Mouse (Mus musculus) skeletal muscle tissue, adult 2 months (tissue): ENCODE data around the gene Nfatc2.

Experiments
- DNase-seq: peaks from one replicate; pipeline ENCODE4 v3.0.0-alpha.2; 2012; ENCODE audit warnings: low read depth, low spot score

Gene Nfatc2

DNA sequence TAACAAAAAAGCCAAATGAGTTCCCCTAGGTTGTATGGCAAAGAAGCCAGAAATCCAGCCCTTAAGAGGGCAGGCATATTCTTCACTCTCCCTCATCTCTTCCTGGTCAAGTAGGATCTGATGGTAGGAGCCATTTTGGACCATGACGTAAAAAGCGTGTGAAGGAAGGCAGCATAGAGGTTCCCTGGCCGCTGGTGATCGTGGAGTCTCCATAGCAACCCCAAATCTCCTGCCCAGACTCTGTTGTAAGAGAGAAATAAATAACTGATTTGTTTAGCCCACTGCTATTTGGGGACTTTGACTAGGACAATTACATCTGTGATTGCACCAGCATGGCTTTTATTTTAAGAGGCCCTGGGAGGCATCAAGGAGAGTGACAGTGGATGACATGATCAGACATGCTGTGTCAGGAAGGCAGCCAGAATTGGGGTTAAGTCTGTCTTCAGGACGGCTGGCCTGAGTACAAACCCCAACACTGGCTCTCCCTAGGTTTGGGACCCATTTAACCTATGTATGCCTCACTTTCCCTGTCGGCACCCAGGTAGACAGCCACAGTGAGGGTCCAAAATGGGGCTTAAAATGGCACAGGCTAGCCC, 8.3 kb upstream of the Nfatc2 start:
- no peak for DNase-seq

- no peak for DNase-seq
Measured at GRCm38 (mm10) chr2:168608125-168608564, 6.7 kb upstream of the Nfatc2 start.

DNA sequence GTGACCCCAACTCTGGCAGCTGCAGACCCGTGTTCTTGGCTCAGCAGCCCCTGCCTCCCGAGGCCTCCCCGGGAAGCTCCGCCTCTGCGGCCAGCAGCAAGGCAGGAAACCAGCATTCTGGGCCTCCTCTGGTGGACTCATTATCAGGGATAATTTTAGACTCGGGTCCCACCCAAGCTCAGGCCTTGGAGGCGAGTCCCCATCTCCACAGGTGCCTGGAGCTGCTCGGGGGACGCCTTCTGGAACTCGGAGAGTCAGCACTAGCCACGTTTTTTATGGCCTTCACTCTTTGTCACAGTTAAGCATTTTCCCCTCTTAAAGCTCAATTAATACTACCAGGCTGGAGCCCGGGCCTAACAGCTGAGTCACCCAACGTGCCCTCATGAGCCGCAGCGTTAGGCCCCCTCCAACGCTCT, 3.2 kb upstream of the Nfatc2 start:
- DNase-seq, result no peak

- DNase-seq, result no peak
Measured at GRCm38 (mm10) chr2:168602387-168602741, 907 bp upstream of the Nfatc2 start.

DNA sequence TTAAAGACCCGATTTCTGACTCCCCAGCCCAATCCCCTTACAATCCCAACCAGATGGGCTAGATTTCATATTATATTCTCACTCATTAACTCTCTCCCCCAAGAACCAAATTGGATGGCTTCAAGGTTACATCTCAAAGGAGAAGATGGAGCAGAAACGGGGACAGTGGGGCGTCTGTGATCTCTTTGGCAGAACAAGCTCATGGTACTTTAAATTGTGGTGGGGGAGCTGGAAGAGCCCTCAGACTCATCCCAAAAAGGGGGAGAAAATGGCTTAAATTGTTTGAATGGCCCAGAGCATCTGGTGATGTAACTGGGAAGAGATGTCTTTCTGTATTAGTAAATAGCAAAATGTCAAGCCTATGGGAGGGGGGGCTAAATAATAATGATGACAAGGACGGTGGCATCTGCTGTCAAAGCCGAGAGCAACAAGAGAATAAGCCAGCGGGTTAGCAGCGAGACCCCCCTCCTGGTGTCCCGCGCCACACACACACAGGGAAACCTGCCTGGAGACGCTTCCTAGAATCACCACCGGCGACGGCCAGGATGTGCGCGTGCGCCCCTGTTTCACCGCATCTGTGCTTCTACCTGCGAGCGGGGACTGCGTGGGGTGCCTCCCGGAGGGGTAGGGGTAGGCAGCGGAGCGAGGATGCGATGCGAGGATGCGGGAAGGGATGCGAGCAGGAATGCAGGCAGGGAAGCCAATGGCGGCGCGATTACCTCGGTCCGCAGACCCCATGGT, 537 bp downstream of the Nfatc2 start:
- no peak for DNase-seq

DNA sequence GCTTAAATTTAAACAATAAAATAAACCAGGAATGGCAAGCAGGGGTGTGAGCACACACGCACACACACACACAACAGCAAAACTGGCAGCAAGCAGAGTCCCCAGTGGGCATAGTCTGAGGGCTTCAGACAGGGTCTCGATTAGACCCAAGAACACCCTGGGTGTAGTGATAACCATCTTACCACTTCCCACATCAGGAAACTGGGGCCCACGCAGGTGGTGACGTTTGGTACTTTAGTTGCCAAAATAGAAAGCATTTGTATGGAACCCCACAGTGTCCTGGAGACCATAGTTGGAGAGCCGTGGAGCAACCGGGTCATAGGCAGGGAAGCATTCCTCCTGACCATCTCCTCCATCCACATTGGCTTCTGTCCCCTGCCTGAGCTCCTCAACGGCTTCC, 5.8 kb downstream of the Nfatc2 start:
- DNase-seq, result no peak

DNA sequence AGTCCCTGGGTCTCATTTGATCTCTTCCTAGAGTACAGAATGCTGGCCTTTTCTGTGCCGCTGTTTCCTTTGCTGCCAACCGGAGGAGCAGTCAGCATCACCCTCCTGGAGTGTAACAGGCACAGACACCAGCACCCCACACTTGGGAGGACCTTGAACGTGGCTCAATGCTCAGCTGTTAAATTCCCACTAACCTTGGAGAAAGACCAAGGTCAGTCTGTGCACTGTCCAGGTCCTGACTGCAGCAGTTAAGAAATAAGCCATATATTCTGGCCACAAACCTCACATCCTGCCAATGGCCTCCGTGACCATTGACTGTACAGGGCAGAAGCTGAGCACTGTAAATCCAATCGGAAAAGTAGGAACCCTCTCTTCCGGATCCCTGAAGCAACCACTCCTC, 7.8 kb downstream of the Nfatc2 start:
- DNase-seq, result no peak

- no peak for DNase-seq
Measured at GRCm38 (mm10) chr2:168593004-168593403, 8.5 kb downstream of the Nfatc2 start.

DNA sequence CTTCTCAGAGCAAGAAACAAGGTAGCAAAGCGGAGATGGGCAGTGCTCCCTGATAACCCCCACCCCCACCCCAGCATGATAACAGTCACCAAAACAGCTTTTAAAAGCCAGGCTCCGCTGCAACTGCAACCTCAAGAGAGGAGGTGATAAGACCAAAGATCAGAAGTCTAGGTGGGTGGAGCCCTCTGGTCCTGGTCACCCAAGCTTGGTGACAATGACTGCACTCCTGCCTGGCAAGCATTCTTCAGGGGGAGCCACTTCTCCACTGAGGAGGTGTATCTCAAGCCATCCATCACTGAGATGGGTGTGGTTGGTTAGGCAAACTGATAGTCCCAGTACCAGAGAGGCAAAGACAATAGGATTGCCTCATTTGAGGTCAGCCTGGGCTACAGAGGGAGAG, 10.4 kb downstream of the Nfatc2 start:
- no peak for DNase-seq

DNA sequence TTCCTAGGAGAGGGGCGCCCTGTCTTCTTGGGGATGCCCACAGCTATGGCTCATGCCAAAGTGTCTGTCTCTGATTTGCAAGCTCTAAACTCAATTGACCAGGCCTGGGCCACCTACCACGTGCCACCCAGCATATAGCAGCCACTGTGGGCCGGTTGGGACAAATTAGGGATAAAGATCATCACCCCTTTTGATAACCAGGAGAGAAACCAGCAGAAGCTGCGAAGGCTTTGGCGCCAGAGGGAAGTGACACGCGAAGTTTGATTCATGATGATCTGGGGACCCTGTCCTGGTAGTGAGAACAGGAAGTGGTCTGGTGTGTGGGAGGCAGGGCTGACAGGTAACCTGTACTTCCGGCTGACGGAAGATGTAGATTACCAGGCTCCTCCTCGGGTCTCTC, 10.9 kb downstream of the Nfatc2 start:
- DNase-seq, result no peak

GRCm38 (mm10) chr2:168590168-168590551, 11.3 kb downstream of the Nfatc2 start:
- DNase-seq, result peak; percentile 63

GRCm38 (mm10) chr2:168589368-168590167, 11.9 kb downstream of the Nfatc2 start:
- DNase-seq, result no peak

DNA sequence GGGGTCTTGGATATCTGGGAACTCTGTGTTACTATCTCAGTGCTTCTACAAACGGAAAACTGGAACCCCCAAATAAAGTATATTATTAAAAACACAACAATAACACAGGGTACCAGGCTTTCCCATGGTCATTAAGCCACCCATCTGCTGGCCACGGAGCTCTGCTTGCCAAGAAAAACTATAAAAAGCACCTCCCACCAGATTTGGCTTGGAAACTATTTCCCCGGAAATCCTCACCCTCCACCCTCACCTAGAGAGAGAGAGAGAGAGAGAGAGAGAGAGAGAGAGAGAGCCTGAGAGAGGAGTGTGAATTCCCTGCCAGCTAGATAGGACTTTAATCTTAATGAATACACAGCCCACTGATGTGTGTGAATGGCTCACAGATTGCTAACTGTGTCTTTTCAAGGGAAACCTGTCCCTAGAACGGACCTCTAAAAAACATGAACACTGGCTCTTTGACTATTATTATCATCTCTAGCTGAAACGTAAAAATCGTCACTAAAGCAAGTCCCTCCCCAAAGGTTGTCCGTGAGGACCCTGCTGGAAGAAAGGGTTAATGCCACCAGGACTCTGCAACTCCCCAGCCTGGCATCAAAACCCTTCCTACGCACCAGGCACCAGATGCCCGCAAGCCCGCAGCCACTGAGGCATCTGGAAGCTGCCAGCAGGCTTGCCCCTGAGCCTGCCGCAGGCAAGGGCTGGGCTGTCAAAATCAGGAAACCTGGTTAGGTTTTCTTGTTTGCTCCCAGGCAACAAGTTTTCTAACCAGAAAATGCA, 12.7 kb downstream of the Nfatc2 start:
- DNase-seq, result no peak

- no peak for DNase-seq
Measured at GRCm38 (mm10) chr2:168587159-168587558, 14.3 kb downstream of the Nfatc2 start.

GRCm38 (mm10) chr2:168586512-168586911, 14.9 kb downstream of the Nfatc2 start:
- DNase-seq, result no peak

DNA sequence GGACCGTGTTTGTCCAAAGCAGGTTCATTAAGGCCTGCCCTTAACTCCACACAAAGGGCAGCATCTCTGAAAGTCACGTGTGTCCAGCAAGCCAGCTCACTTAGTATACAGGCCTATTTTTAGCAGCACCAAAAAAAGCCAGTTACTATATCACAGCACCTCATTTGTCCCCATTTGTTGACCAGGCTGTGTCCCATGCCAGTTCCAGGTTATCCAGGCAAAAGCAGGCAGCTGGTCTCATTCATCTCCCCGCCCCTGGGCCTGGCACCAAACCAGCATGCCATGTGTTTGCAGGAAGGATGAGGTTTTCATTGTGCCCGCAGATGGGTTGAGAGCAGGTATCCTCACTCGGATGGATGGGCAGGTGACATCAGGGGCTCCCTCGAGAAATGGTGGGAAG, 16.6 kb downstream of the Nfatc2 start:
- DNase-seq, result no peak

GRCm38 (mm10) chr2:168584408-168584807, 17.0 kb downstream of the Nfatc2 start:
- no peak for DNase-seq

GRCm38 (mm10) chr2:168583084-168583483, 18.4 kb downstream of the Nfatc2 start:
- DNase-seq, result no peak

- DNase-seq, result no peak
Measured at GRCm38 (mm10) chr2:168581207-168581854, 20.1 kb downstream of the Nfatc2 start.

DNA sequence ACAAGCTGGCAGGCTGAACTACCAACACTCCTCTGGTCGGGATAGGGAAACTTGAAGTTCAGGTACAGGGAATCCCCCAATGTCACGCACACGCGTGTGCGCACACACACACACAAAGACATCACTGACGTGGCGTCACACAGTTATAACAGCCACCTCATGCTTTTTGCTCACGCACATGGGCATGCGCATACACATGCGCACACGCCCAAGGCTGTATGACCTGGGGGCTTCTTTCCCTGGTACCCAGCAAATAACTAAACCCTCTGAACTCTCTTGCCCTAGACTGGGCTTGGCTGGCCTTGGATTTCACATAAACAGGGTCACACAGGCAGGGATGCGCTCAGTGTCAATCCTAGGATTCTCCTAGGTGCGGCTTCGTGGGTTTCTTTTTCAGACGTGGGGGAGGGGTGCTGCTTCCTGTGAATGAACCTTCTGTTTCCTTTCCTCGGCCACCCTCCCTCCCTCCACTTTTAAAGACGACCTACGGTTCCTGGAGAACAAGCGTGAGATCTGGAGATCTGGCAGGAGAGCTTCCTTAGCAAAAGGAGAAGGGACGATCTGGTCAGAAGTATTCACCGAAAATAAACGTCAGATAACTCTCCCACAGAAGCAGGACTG, 21.1 kb downstream of the Nfatc2 start:
- DNase-seq, result no peak

GRCm38 (mm10) chr2:168579601-168580130, 21.8 kb downstream of the Nfatc2 start:
- no peak for DNase-seq
